25 mouse cellular contexts compared by ENCODE assay signal in the genomic region with DNA sequence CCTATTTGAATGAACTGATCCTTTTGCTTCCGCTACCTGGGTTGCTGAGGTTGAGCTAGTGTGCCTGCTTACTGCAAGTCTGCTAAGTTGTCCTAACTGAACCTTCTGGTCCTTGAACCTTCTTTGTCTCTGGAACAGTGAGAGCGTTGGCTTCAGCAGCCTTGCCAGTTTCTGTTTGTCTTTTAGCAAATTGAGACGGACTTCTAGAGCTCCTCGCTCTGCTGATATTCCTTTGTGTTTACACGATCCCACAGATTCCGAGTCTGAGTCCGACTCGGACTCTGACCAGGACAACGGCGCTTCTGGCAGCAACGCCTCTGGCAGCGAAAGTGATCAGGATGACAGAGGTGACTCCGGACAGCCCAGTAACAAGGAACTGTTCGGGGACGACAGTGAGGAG.
"Had no signal": no experiment of that assay in that cellular context is flagged by ENCODE, and none has a peak within 500 bp of the region (broad histone marks: within the 10 kb centered on the region; RNA-seq: fewer than 3 reads in every experiment).

No protein-coding gene starts in this region.

- H3K27ac ChIP-seq: gastrocnemius, adult 2 months; heart, embryonic 10.5 days; hindbrain, embryonic 10.5 days; hindbrain, embryonic 12.5 days; hindbrain, embryonic 14.5 days; intestine, embryonic 15.5 days; kidney, embryonic 15.5 days; kidney, postnatal 0 days; layer of hippocampus, adult 2 months; left cerebral cortex, adult 2 months; limb, embryonic 10.5 days; limb, embryonic 12.5 days; liver, embryonic 12.5 days had no signal

- DNase-seq: gastrocnemius, adult 2 months; gastrocnemius, postnatal 10 days; gastrocnemius, postnatal 25 days; heart, adult 18-20 months; heart, postnatal 10 days; heart, postnatal 4 days; kidney, adult 8-10 months; kidney, postnatal 14 days had no signal

- H3K9me3 ChIP-seq: heart, embryonic 10.5 days; heart, embryonic 12.5 days; hindbrain, embryonic 10.5 days; hindbrain, embryonic 12.5 days; intestine, embryonic 15.5 days; kidney, embryonic 15.5 days; limb, embryonic 10.5 days; limb, embryonic 12.5 days; liver, embryonic 12.5 days had no signal

- H3K4me3 ChIP-seq: gastrocnemius, adult 2 months; heart, embryonic 10.5 days; heart, embryonic 12.5 days; hindbrain, embryonic 10.5 days; hindbrain, embryonic 12.5 days; intestine, embryonic 15.5 days; kidney, embryonic 15.5 days; layer of hippocampus, adult 2 months; left cerebral cortex, adult 2 months; limb, embryonic 10.5 days; limb, embryonic 12.5 days; liver, embryonic 12.5 days had no signal

- ATAC-seq: forebrain, embryonic 16.5 days; hindbrain, embryonic 16.5 days; inflammation-experienced regulatory T-cells, adult 6 months; intestine, embryonic 15.5 days; intestine, postnatal 0 days; liver, embryonic 12.5 days had no signal

- H3K27me3 ChIP-seq: heart, embryonic 12.5 days; hindbrain, embryonic 12.5 days; intestine, embryonic 15.5 days; kidney, embryonic 15.5 days; limb, embryonic 12.5 days; liver, embryonic 12.5 days had no signal

- H3K9ac ChIP-seq: heart, embryonic 12.5 days; hindbrain, embryonic 12.5 days; hindbrain, embryonic 14.5 days; intestine, embryonic 15.5 days; kidney, embryonic 15.5 days; limb, embryonic 12.5 days; liver, embryonic 12.5 days had no signal

- H3K4me2 ChIP-seq: heart, embryonic 12.5 days; hindbrain, embryonic 12.5 days; hindbrain, embryonic 14.5 days; intestine, embryonic 15.5 days; kidney, embryonic 15.5 days; limb, embryonic 12.5 days; liver, embryonic 12.5 days had no signal
